Mouse (Mus musculus): Measurements from ENCODE around the gene Zfp799. TPM values are rescaled to one million over a fixed set of nuclear protein-coding genes. Genes with fewer than 3 reads are reported as not detected.
A peak's percentile ranks its signal among the peaks of the same experiment; 100 is the strongest.

The Zfp799 gene
- polyA plus RNA-seq, 1 experiment from 2014 or later = 17.3 TPM

DNA sequence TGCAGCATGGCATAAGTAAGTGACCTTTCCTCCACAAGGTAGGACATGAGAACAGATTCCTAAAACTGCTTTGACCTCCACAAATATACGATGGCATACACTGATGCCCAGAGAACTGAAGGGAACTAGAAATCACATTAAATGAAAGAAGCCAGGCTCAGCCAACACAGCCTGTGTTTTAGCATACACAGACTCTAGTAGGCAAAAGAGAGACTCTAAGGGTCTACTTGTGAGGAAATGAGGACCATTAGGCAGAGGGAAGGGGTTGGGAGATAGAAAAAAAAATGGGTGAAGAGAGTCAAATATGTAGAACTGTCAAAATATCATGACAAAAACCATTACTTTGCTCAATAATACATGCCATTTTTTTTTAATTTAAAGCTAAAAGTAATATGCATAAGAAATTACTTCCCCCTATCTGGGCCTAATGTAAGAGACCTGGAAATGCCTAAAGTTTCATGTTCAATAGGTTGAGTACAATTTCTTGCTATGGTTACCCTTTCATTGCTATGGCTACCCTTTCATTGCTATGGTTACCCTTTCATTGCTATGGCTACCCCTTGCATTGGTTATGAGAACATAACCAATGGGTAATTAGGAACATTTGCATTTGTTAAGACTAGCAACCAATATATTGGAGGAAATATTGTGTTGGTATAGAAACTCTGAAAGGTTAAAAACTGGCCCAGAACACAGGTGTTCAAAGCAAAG, 13.8 kb downstream of the Zfp799 start:
- 84% methylated on average over 1 of the region's 1 CpGs for WGBS
- Histone ChIP-seq H3K4me3 (no peak overlapping the region), H3K9me3 (no peaks in the 10 kb centered on the region), H3K4me1 (peaks cover 5% of the 10 kb centered on the region; the same call in 1 of the 2 replicates), H3K9ac (no peak overlapping the region), H3K36me3 (peaks cover 40% of the 10 kb centered on the region), H3K27me3 (replicated peaks) (no peaks in the 10 kb centered on the region), H3K27ac (no peak overlapping the region), H3K4me2 (replicated peaks) (no peak overlapping the region)
- ATAC-seq (ENCODE audit: low FRiP score, low read depth) = no peak

DNA sequence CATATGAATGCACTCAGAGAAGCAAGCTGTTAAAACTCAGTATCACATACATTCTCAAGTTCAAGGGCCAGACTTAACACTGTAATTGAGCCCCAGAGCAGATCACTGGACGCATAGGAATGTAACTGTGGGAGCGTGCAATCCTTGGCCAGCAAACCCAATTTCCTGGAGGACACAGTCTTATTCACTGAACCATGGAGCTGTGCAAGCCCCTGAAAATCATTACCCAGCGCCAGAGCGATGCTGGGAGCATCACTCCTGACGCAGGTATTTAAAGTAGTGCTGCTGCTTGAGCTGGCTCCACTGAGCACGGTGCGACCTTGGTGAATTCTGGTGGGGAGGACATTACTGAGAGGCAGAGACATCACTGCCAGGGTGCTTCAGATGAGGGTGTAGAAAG, 15.9 kb downstream of the Zfp799 start:
- Histone ChIP-seq H3K4me1 (peaks cover 9% of the 10 kb centered on the region; the same call in 1 of the 2 replicates), H3K36me3 (peaks cover 22% of the 10 kb centered on the region), H3K27me3 (replicated peaks) (no peaks in the 10 kb centered on the region), H3K4me2 (replicated peaks) (no peak overlapping the region), H3K27ac (no peak overlapping the region), H3K9me3 (no peaks in the 10 kb centered on the region), H3K9ac (no peak overlapping the region), H3K4me3 (no peak overlapping the region)
- no peak for ATAC-seq (ENCODE audit: low FRiP score, low read depth)
- 77% methylated on average over 7 of the region's 7 CpGs for WGBS

DNA sequence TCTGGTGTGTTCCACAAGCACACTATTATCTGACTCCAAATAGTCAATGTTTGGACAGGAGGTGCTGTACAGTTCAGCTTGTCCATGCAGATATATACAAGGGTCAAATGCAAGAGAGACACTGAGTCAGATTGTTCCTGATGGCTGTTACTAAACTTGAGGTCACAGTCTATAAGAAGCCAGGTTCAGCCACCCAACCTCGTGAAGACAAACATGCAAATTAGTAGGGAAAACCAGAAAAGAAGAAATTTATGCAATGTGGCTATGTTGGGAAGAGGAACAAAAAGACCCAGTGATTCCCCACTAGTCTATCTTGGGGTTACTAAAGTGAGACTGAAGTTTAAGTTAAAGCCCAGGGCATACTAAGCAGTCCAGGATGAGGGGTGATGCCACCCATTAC, 19.4 kb downstream of the Zfp799 start:
- Histone ChIP-seq H3K27me3 (replicated peaks) (no peaks in the 10 kb centered on the region), H3K36me3 (peaks cover 4% of the 10 kb centered on the region; the same call in 1 of the 2 replicates), H3K9ac (no peak overlapping the region), H3K4me3 (no peak overlapping the region), H3K27ac (no peak overlapping the region), H3K9me3 (no peaks in the 10 kb centered on the region), H3K4me1 (peaks cover 23% of the 10 kb centered on the region; the same call in 1 of the 2 replicates), H3K4me2 (replicated peaks) (peak overlapping the region; percentile 66; the same call in 1 of the 2 replicates)
- no peak for ATAC-seq (ENCODE audit: low FRiP score, low read depth)
- WGBS = 32% methylated on average over 1 of the region's 1 CpGs

DNA sequence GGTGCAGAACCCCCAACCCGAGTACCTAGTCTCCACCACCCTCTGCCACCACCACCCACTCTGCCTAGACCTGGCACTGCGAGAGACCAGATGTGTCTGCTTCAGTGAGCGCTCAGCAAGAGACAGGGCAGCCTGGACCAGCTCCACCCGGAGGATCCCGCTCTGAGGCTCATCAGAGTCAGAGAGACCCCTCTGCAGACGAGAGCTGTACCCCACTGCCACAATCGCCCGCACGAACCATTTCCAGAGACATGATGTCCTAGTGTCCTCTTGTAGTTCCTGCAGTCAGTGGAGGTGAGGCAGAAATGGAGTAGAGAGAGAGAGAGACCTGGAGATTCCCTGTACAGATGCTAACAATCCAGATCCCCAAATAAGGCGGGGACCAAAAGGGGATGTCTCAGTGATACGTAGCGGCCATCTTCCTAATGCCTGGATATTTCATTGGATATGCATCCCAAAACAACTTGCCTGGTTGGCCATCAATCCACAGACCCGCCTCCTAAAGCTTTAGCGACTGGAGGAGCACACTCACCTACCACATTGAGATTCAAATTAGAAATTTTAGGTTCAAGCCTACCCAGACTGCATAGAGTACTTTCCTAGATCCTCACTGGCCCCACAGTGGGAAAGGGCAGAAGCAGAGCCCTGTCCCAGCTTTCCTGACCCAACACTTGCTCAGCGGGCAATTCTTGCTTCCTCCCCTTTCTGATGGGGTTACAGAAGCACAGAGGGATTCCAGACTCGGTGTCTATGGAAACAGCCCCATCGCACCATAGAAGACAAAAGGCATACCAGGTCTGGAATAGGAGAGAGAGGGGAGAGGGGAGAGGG, 20.3 kb downstream of the Zfp799 start, which contains the start of gene Zfp811:
Gene Zfp811, minus strand, starts transcription at position 388 of the 831 bp plus-strand sequence.
- Histone ChIP-seq H3K4me2 (replicated peaks) (peak within 1 kb of the TSS; percentile 66), H3K4me1 (peaks cover 23% of the 10 kb centered on the region; the same call in 1 of the 2 replicates), H3K36me3 (peaks cover 1% of the 10 kb centered on the region; the same call in 1 of the 2 replicates), H3K27ac (peak within 1 kb of the TSS; percentile 88), H3K27me3 (replicated peaks) (no peaks in the 10 kb centered on the region), H3K9ac (peak within 1 kb of the TSS; percentile 74), H3K4me3 (peak within 1 kb of the TSS; percentile 52), H3K9me3 (no peaks in the 10 kb centered on the region)
- WGBS = 1% methylated on average over 17 of the region's 17 CpGs
- ATAC-seq (ENCODE audit: low FRiP score, low read depth) = peak; percentile 94

DNA sequence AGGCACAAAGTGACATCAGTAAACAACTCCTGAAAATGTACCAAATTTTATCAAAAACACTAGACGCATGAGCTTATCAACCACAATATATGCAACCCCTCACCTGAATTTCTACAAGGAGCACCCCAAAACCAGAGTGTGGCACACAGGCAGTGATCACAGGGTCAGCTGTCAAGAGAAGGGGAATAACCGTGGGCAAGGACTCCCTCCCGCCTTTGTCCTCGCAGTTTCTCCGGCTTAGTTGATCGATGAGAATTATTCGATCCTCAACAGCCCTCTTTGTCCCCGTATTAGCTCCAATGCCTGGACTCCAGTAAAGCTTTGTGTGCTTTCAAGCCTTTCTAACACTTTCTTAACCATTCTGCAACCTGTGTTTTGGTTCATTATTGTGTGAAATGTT, 21.1 kb downstream of the Zfp799 start:
- H3K9me3 ChIP-seq = no peaks in the 10 kb centered on the region
- WGBS = 6% methylated on average over 8 of the region's 8 CpGs
- H3K9ac ChIP-seq = peak overlapping the region; percentile 74
- H3K4me3 ChIP-seq = peak overlapping the region; percentile 52
- peak overlapping the region; percentile 88 for H3K27ac ChIP-seq
- no peaks in the 10 kb centered on the region for H3K36me3 ChIP-seq
- H3K4me1 ChIP-seq = peaks cover 23% of the 10 kb centered on the region; the same call in 1 of the 2 replicates
- H3K4me2 ChIP-seq (replicated peaks) = peak overlapping the region; percentile 66
- H3K27me3 ChIP-seq (replicated peaks) = no peaks in the 10 kb centered on the region
- 0 out of 2 replicates have a peak, but pooled peaks have one; percentile 22 for ATAC-seq (ENCODE audit: low FRiP score, low read depth)

DNA sequence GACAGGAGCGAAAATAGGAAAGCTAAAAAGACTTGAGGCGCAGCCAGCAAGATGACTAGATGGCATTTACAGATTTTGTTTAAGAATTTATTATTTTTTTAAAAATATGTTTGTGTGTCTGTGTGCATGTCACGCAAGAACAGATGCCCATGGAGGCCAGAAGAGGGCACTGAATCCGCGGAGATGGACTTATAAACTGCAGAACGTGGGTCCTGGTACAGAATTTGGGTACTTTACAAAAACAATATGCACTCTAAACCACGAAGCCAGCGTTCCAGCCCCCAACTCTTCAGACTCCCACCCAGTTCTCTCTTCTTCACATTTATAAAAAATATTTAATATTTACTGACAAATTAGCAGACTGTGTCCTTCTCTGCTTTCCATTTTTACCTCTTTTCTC, 40.8 kb downstream of the Zfp799 start:
- no peak overlapping the region for H3K9ac ChIP-seq
- H3K36me3 ChIP-seq = peaks cover 16% of the 10 kb centered on the region
- H3K27ac ChIP-seq = no peak overlapping the region
- H3K4me1 ChIP-seq = peaks cover 20% of the 10 kb centered on the region
- no peak overlapping the region for H3K4me3 ChIP-seq
- H3K4me2 ChIP-seq (replicated peaks) = peak overlapping the region; percentile 68; the same call in 1 of the 2 replicates
- WGBS = 73% methylated on average over 8 of the region's 8 CpGs
- no peaks in the 10 kb centered on the region for H3K9me3 ChIP-seq
- ATAC-seq (ENCODE audit: low FRiP score, low read depth) = no peak
- no peaks in the 10 kb centered on the region for H3K27me3 ChIP-seq (replicated peaks)

DNA sequence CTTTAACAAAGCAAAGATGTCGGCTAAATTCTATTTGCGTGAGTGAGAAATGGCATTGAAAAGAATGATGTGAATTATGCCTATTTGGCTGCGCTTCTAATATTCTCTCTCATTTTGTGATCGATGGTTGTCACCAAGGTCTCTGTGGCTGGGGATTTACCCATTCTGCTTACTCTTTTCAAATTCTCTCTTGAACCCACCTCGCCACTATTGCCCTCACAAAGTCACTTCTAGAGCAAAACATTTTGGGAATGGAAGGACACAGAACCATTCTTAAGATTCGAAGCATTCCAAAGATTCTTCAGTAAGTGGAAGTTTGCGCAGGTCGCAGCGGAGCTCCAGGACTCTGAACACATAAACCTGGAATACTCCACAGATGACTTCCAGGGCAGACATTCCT, 41.5 kb downstream of the Zfp799 start:
- Histone ChIP-seq H3K4me1 (peaks cover 20% of the 10 kb centered on the region), H3K9ac (0 out of 2 replicates have a peak overlapping the region, but pooled peaks have one; percentile 41), H3K27ac (no peak overlapping the region), H3K9me3 (peaks cover 6% of the 10 kb centered on the region; the same call in 1 of the 2 replicates), H3K4me3 (peak overlapping the region; percentile 93), H3K4me2 (replicated peaks) (peak overlapping the region; percentile 68), H3K27me3 (replicated peaks) (no peaks in the 10 kb centered on the region), H3K36me3 (peaks cover 23% of the 10 kb centered on the region)
- WGBS = 13% methylated on average over 9 of the region's 9 CpGs
- 0 out of 2 replicates have a peak, but pooled peaks have one; percentile 1 for ATAC-seq (ENCODE audit: low FRiP score, low read depth)

DNA sequence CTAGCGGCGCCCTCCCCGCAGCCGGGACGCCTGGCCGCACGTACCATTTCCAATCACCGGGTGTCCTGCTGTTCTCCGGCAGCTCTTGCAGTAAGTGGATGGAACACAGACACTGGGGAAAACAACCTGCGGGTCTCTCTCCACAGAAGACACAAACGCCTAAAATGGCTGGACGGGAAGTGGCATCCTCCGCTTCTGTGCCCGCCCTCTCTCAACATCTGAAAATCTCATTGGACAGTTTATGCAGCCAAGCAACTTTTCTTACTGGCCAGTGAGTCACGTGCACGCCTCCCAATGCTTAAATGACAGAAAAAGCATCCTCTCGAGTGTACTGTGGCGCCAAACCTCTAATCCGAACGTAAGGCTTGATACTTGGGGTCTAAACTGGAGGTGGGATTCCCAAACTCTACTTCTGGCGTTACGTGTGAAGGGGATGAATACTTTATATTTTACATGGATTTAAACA, 41.9 kb downstream of the Zfp799 start, which contains the start of gene Zfp871:
Gene Zfp871, minus strand, starts transcription at position 194 of the 466 bp plus-strand sequence.
- H3K4me3 ChIP-seq = peak within 1 kb of the TSS; percentile 93
- WGBS = under 1% methylated on average over 22 of the region's 22 CpGs
- H3K9ac ChIP-seq = peak within 1 kb of the TSS; percentile 86
- no peaks in the 10 kb centered on the region for H3K27me3 ChIP-seq (replicated peaks)
- peaks cover 8% of the 10 kb centered on the region; the same call in 1 of the 2 replicates for H3K9me3 ChIP-seq
- H3K4me1 ChIP-seq = peaks cover 20% of the 10 kb centered on the region
- H3K27ac ChIP-seq = peak within 1 kb of the TSS; percentile 79
- peak within 1 kb of the TSS; percentile 68 for H3K4me2 ChIP-seq (replicated peaks)
- ATAC-seq (ENCODE audit: low FRiP score, low read depth) = peak; percentile 98
- peaks cover 28% of the 10 kb centered on the region for H3K36me3 ChIP-seq

DNA sequence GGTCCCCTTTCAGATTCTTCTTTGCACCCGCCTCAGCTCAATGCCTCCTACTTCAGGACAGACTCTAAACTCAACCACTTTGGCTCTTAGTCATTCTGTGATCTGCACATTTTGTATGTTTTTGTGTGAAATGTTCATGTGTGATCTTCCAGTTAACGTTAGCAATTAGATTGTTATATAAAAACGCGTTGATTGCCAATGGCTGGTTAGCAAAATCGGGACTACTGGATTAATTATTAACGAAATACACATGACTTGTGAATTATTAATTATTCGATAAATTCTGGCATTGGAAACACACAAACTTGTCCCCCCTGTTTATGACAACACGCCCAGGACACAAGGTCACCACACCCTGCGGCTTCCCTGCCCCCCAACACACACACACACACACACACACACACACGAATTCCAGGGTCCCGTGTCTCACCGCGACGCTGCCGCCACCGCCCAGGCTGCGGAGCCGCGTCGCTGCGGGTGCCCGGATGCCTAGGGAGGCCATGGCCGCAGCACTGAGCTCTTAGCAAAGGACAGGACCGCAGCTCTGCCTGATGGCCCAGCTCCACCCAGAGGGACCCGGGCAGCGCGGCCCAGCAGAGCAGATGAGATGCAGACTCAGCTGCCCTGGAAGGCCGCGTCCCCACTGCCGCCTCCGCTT, 42.5 kb downstream of the Zfp799 start:
- H3K27ac ChIP-seq = peak overlapping the region; percentile 79
- ATAC-seq (ENCODE audit: low FRiP score, low read depth) = peak; percentile 89
- H3K4me1 ChIP-seq = peaks cover 20% of the 10 kb centered on the region
- peaks cover 33% of the 10 kb centered on the region for H3K36me3 ChIP-seq
- peak overlapping the region; percentile 86 for H3K9ac ChIP-seq
- peaks cover 8% of the 10 kb centered on the region; the same call in 1 of the 2 replicates for H3K9me3 ChIP-seq
- H3K4me2 ChIP-seq (replicated peaks) = peak overlapping the region; percentile 68
- H3K4me3 ChIP-seq = peak overlapping the region; percentile 93
- no peaks in the 10 kb centered on the region for H3K27me3 ChIP-seq (replicated peaks)
- WGBS = under 1% methylated on average over 31 of the region's 31 CpGs

DNA sequence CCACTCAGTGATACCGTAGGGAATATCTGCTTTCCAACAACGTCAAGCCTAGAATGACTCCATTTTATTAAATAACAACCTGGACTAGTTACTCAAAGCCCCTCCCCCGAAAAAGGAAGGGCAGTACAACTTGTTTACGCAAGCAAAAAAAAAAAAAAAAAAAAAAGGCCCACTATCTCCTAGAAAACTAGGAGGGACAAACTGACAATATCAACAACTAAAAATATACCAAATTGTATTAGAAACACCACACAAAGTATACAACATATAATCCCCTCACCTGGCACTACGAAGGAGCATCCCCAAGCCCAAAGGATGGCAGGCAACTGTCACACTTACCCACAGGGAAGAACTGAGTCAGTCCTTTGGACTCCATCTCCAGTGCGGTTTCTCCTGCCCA, 43.1 kb downstream of the Zfp799 start:
- ATAC-seq (ENCODE audit: low FRiP score, low read depth) = no peak
- peaks cover 8% of the 10 kb centered on the region; the same call in 1 of the 2 replicates for H3K9me3 ChIP-seq
- no peak overlapping the region for H3K27ac ChIP-seq
- peak overlapping the region; percentile 86 for H3K9ac ChIP-seq
- peaks cover 33% of the 10 kb centered on the region for H3K36me3 ChIP-seq
- no peaks in the 10 kb centered on the region for H3K27me3 ChIP-seq (replicated peaks)
- H3K4me3 ChIP-seq = peak overlapping the region; percentile 93
- 81% methylated on average over 6 of the region's 6 CpGs for WGBS
- H3K4me2 ChIP-seq (replicated peaks) = peak overlapping the region; percentile 68
- H3K4me1 ChIP-seq = peaks cover 20% of the 10 kb centered on the region

DNA sequence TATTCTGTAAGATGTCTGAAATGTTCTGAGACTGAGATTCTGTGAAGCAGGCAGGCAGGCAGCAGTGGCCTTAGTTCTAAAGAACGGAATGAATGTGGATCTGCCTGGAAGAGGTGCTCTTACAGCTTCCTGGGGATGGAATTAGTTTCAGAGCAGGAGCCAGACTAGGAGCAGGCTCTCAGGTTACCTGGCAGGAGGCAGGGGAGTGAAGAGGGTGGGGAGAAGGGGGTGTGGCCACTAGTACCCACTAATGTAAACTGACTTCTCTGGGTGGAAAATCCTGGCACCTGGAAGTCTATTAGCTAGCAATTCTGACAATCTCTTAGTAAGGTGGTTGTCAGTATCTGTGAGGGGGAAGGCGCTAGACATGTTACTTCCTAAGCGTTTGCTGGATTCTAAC, 44.4 kb downstream of the Zfp799 start:
- H3K4me2 ChIP-seq (replicated peaks) = 0 out of 2 replicates have a peak overlapping the region, but pooled peaks have one; percentile 10
- peaks cover 8% of the 10 kb centered on the region; the same call in 1 of the 2 replicates for H3K9me3 ChIP-seq
- peaks cover 20% of the 10 kb centered on the region for H3K4me1 ChIP-seq
- H3K27ac ChIP-seq = no peak overlapping the region
- H3K9ac ChIP-seq = no peak overlapping the region
- no peak for ATAC-seq (ENCODE audit: low FRiP score, low read depth)
- WGBS = 95% methylated on average over 3 of the region's 3 CpGs
- no peaks in the 10 kb centered on the region for H3K27me3 ChIP-seq (replicated peaks)
- H3K4me3 ChIP-seq = no peak overlapping the region
- peaks cover 35% of the 10 kb centered on the region for H3K36me3 ChIP-seq

All from neural tube, embryonic 12.5 days (tissue).